ENCODE assay signal across 8 mouse cellular contexts in the genomic region with DNA sequence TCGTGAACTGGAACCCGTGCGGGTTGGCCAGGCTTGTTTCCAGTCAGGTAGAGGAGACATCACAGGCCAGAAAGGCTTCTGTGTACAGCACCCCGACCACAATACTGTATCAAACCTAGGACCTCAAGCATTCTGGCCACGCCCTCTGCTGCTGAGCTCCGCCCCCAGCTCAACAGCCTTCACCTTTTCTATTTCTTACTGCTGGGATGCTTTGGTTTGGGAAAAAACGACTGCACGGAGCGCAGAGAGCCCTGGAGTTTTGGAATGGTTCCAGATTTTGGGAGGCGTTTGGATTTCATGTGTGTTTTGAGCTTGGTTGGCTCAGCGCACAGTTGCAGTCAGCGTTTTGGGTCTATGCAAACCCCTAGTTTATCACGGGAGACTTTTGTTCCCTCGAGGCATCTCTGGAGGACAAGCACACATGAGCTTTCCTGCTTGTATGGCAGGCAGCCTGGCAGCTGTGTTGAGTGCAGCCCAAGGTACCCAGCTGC. TPM values are rescaled to one million over a fixed set of nuclear protein-coding genes. Genes with fewer than 3 reads are reported as not detected.
DNase-seq lines count a peak whose midpoint lies in the region; ATAC-seq and TF ChIP-seq lines count a peak whose summit lies in the region.
"Had no signal": no experiment of that assay in that cellular context is flagged by ENCODE, and none has a peak within 500 bp of the region (broad histone marks: within the 10 kb centered on the region; RNA-seq: fewer than 3 reads in every experiment).

No protein-coding gene starts in this region.

- H3K9ac ChIP-seq in hindbrain, embryonic 15.5 days: no peak overlapping the region
- H3K9ac ChIP-seq in hindbrain, embryonic 11.5 days (ENCODE audit: low read depth, low read length): no peak overlapping the region
- H3K9ac ChIP-seq in liver, postnatal 0 days (replicated peaks): no peak overlapping the region

- H3K27ac ChIP-seq in hindbrain, embryonic 15.5 days (replicated peaks): no peak overlapping the region; the same call in 1 of the 2 replicates
- H3K27ac ChIP-seq in hindbrain, embryonic 11.5 days (ENCODE audit: low read depth, low read length): no peak overlapping the region
- no peak overlapping the region for H3K27ac ChIP-seq in liver, postnatal 0 days (ENCODE audit: low read depth)

- peak; percentile 47; the same call in 1 of the 2 replicates for ATAC-seq in hindbrain, embryonic 15.5 days (ENCODE audit: low FRiP score, low read depth)
- ATAC-seq in hindbrain, embryonic 11.5 days (ENCODE audit: low FRiP score): no peak
- ATAC-seq in liver, postnatal 0 days: no peak
- ATAC-seq in frontal cortex, adult (ENCODE audit: low TSS enrichment): no peak

- H3K4me3 ChIP-seq in hindbrain, embryonic 15.5 days: no peak overlapping the region
- H3K4me3 ChIP-seq in hindbrain, embryonic 11.5 days (ENCODE audit: low read depth, low read length): no peak overlapping the region
- no peak overlapping the region for H3K4me3 ChIP-seq in liver, postnatal 0 days (ENCODE audit: low read depth, low read length)

- 60% methylated on average over 14 of the region's 14 CpGs for WGBS in hindbrain, embryonic 15.5 days
- WGBS in hindbrain, embryonic 11.5 days: 75% methylated on average over 14 of the region's 14 CpGs
- WGBS in liver, postnatal 0 days (ENCODE audit: insufficient replicate concordance): 60% methylated on average over 14 of the region's 14 CpGs

- no peak for TF ChIP-seq EP300 in liver, postnatal 0 days (IDR thresholded peaks at IDR 0.05; ENCODE audit: low read depth)

- TF ChIP-seq CTCF in liver, postnatal 0 days (IDR thresholded peaks at IDR 0.05; ENCODE audit: low read depth): no peak

- DNase-seq in hindbrain, embryonic 11.5 days (ENCODE audit: low spot score): no peak
- DNase-seq in R1 (ENCODE audit: low read depth, low spot score): peak; percentile 55
- DNase-seq in c-Kit-positive CD71-positive TER-119-negative erythroid progenitor cells, embryonic 14.5 days (ENCODE audit: low read depth): peak; percentile 10
- DNase-seq in liver, postnatal 0 days: peak; percentile 19
- DNase-seq in right cerebral cortex, postnatal 14 days: no peak

- H3K36me3 ChIP-seq in hindbrain, embryonic 15.5 days: 0 out of 2 replicates have a peak, but pooled peaks cover 3% of the 10 kb centered on the region
- no peaks in the 10 kb centered on the region for H3K36me3 ChIP-seq in hindbrain, embryonic 11.5 days (ENCODE audit: control insufficient read depth, insufficient read depth, low read length)
- no peaks in the 10 kb centered on the region for H3K36me3 ChIP-seq in liver, postnatal 0 days (replicated peaks; ENCODE audit: insufficient read depth, low read length)

- H3K27me3 ChIP-seq in hindbrain, embryonic 15.5 days: no peaks in the 10 kb centered on the region
- H3K27me3 ChIP-seq in hindbrain, embryonic 11.5 days (ENCODE audit: control insufficient read depth, insufficient read depth, low read length): no peaks in the 10 kb centered on the region
- no peaks in the 10 kb centered on the region for H3K27me3 ChIP-seq in liver, postnatal 0 days (ENCODE audit: insufficient read depth, low read length)

- peaks cover 12% of the 10 kb centered on the region; the same call in 1 of the 2 replicates for H3K4me1 ChIP-seq in hindbrain, embryonic 15.5 days (replicated peaks)
- H3K4me1 ChIP-seq in hindbrain, embryonic 11.5 days (replicated peaks; ENCODE audit: control insufficient read depth, insufficient read depth, low read length): no peaks in the 10 kb centered on the region
- no peaks in the 10 kb centered on the region for H3K4me1 ChIP-seq in liver, postnatal 0 days (ENCODE audit: insufficient read depth)

- no peak overlapping the region for H3K4me2 ChIP-seq in hindbrain, embryonic 15.5 days
- H3K4me2 ChIP-seq in hindbrain, embryonic 11.5 days (replicated peaks; ENCODE audit: low read depth, low read length): no peak overlapping the region
- H3K4me2 ChIP-seq in liver, postnatal 0 days (ENCODE audit: low read depth, low read length): peak overlapping the region; percentile 53

- H3K9me3 ChIP-seq in hindbrain, embryonic 15.5 days: no peaks in the 10 kb centered on the region
- H3K9me3 ChIP-seq in hindbrain, embryonic 11.5 days (ENCODE audit: control insufficient read depth, low read length): no peaks in the 10 kb centered on the region
- H3K9me3 ChIP-seq in liver, postnatal 0 days (ENCODE audit: low read length): no peaks in the 10 kb centered on the region

RNA-seq across cellular contexts. Expression of a gene that starts 32.2 kb away (rescaled TPM):
- 40.2 and 40.6 TPM in 2 replicates for polyA plus RNA-seq in hindbrain, embryonic 15.5 days (2015; fragmentation: Nextera tagmentation; extraction: Ambion mirVana)
- 28.4 and 29.4 TPM in 2 replicates for polyA plus RNA-seq in hindbrain, embryonic 11.5 days (2014; fragmentation: Nextera tagmentation; extraction: Ambion mirVana)
- polyA plus RNA-seq in liver, postnatal 0 days (2015; fragmentation: Nextera tagmentation; extraction: Ambion mirVana): 2.6 and 2.9 TPM in 2 replicates
- polyA plus RNA-seq: erythroblast, embryonic 14.5 days had no signal

Comparison
In these comparisons a context has a peak if more than half of its experiments do, and no peak if none do; other contexts are left out.
1. DNase-seq: peak in R1 (single experiment), c-Kit-positive CD71-positive TER-119-negative erythroid progenitor cells, embryonic 14.5 days (single experiment) and liver, postnatal 0 days (single experiment); none in hindbrain, embryonic 11.5 days (single experiment) and right cerebral cortex, postnatal 14 days (single experiment).